Mouse (Mus musculus): ENCODE data around the gene Tbx18. TPM values are rescaled to one million over a fixed set of nuclear protein-coding genes. Genes with fewer than 3 reads are reported as not detected.

Gene Tbx18
- polyA plus RNA-seq, 1 experiment from 2014 or later, result 8.4 TPM

DNA sequence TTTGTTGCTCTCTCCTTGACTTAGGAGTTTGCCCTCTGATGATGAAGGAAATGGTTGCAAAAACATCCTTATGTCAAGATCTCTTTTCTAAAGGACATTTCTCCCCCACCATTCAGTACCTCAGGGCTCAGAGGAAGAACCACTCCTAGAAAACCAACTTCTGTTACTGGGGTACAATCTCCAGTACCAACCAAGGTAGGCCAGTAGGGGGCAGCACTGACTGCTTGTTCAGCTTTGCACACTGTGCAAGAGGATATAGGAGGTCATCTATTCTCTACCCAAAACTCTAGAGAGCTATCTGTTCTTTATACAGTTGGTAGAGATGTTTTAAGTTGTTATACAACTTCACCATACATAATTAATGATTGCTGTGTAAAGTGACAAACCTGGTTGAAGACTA lies 22.9 kb downstream of the Tbx18 start:
- Histone ChIP-seq H3K4me1 (no peaks in the 10 kb centered on the region), H3K27ac (no peak overlapping the region), H3K4me2 (no peak overlapping the region), H3K36me3 (no peaks in the 10 kb centered on the region), H3K4me3 (no peak overlapping the region), H3K27me3 (no peaks in the 10 kb centered on the region), H3K9ac (no peak overlapping the region), H3K9me3 (no peaks in the 10 kb centered on the region)
- ATAC-seq (ENCODE audit: insufficient number of reproducible peaks, insufficient read depth, low FRiP score, low TSS enrichment, low read depth), result no peak

DNA sequence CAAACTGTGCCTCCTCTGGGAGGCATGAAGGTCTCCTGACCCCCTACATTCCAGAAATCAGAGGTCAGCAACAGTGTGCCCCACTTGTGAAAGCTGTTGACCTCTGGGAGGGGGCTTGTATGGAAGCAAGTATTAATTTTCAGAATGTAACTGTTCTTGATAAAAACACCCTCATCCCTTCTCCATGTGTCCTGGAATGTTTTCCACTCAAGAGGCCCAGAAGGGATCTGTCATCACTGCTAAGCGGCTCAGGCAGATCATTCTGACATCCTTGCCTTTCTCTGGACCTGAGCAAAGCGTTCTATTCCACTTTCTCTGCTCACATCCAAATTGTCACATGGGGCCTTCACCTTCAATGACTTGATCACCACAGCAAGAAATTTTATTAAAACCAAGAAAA lies 28.8 kb downstream of the Tbx18 start:
- ATAC-seq (ENCODE audit: insufficient number of reproducible peaks, insufficient read depth, low FRiP score, low TSS enrichment, low read depth), result no peak
- 51% methylated on average over 2 of the region's 2 CpGs for WGBS

GRCm38 (mm10) chr9:87686981-87687380 lies 44.1 kb downstream of the Tbx18 start:
- no peak overlapping the region for H3K4me2 ChIP-seq
- no peak for ATAC-seq (ENCODE audit: insufficient number of reproducible peaks, insufficient read depth, low FRiP score, low TSS enrichment, low read depth)
- H3K4me1 ChIP-seq, result peaks cover 6% of the 10 kb centered on the region
- 92% methylated on average over 9 of the region's 9 CpGs for WGBS
- H3K36me3 ChIP-seq, result no peaks in the 10 kb centered on the region
- H3K27ac ChIP-seq, result no peak overlapping the region
- no peaks in the 10 kb centered on the region for H3K27me3 ChIP-seq
- H3K9me3 ChIP-seq, result no peaks in the 10 kb centered on the region; the same call in 1 of the 2 replicates
- H3K9ac ChIP-seq, result no peak overlapping the region
- H3K4me3 ChIP-seq, result no peak overlapping the region

More for the DNA sequence above, 28.8 kb downstream of the Tbx18 start:
- Histone ChIP-seq H3K27ac (no peak overlapping the region), H3K4me2 (no peak overlapping the region), H3K4me1 (no peaks in the 10 kb centered on the region), H3K9me3 (no peaks in the 10 kb centered on the region), H3K27me3 (no peaks in the 10 kb centered on the region), H3K4me3 (no peak overlapping the region), H3K36me3 (no peaks in the 10 kb centered on the region), H3K9ac (no peak overlapping the region)

GRCm38 (mm10) chr9:87682247-87682646 lies 48.8 kb downstream of the Tbx18 start:
- Histone ChIP-seq H3K9me3 (no peaks in the 10 kb centered on the region), H3K4me1 (peaks cover 6% of the 10 kb centered on the region), H3K27me3 (no peaks in the 10 kb centered on the region), H3K9ac (no peak overlapping the region), H3K27ac (no peak overlapping the region), H3K36me3 (no peaks in the 10 kb centered on the region), H3K4me3 (no peak overlapping the region), H3K4me2 (peak overlapping the region; percentile 34)
- ATAC-seq (ENCODE audit: insufficient number of reproducible peaks, insufficient read depth, low FRiP score, low TSS enrichment, low read depth), result no peak
- WGBS, result 49% methylated on average over 11 of the region's 11 CpGs

All from embryonic facial prominence, embryonic 13.5 days (tissue).